Mouse (Mus musculus) C2C12 (cell line): Measurements from ENCODE around the gene Iqgap3. TPM values are rescaled to one million over a fixed set of nuclear protein-coding genes. Genes with fewer than 3 reads are reported as not detected.

Experiments
- H3K27me3 ChIP-seq: one replicate; pipeline ENCODE4 v1.6.1; 2011; ENCODE audit not compliant: control insufficient read depth, insufficient read depth, insufficient read length
- H3K36me3 ChIP-seq: one replicate; pipeline ENCODE4 v1.6.1; 2011; ENCODE audit not compliant: control insufficient read depth, insufficient read depth
- H3K4me3 ChIP-seq: one replicate; pipeline ENCODE4 v1.5.1; 2011; ENCODE audit warnings: mild to moderate bottlenecking, control low read depth; ENCODE audit not compliant: poor library complexity, insufficient read depth, severe bottlenecking
- H3K79me2 ChIP-seq: one replicate; pipeline ENCODE4 v1.6.1; 2011; ENCODE audit not compliant: control insufficient read depth, insufficient read depth
- H3K79me3 ChIP-seq: one replicate; pipeline ENCODE4 v1.6.1; 2011; ENCODE audit warnings: low read depth, control low read depth
- H3ac ChIP-seq: one replicate; pipeline ENCODE3; 2011; ENCODE audit warnings: low read depth; ENCODE audit not compliant: control insufficient read depth, insufficient read length
- CEBPB ChIP-seq: IDR thresholded peaks from one replicate; pipeline ENCODE4 v1.6.1; 2011; ENCODE audit warnings: low read depth, mild to moderate bottlenecking, control low read depth, moderate library complexity
- CTCF ChIP-seq: IDR thresholded peaks from one replicate; pipeline ENCODE4 v1.5.1; 2011; ENCODE audit not compliant: control insufficient read depth, insufficient read depth, insufficient read length
- FOSL1 ChIP-seq: IDR thresholded peaks from one replicate; pipeline ENCODE4 v1.8.0; 2011; ENCODE audit warnings: mild to moderate bottlenecking, low read length; ENCODE audit not compliant: poor library complexity, insufficient read depth, severe bottlenecking
- MAX ChIP-seq: IDR thresholded peaks from one replicate; pipeline ENCODE4 v1.6.1; 2011; ENCODE audit warnings: mild to moderate bottlenecking, control low read depth
- MYOD1 ChIP-seq: IDR thresholded peaks from one replicate; pipeline ENCODE4 v1.6.1; 2011; ENCODE audit warnings: low read depth; ENCODE audit not compliant: control insufficient read depth, insufficient read length
- MYOG ChIP-seq: IDR thresholded peaks from one replicate; pipeline ENCODE4 v1.6.1; 2011; ENCODE audit not compliant: control insufficient read depth, insufficient read length; ENCODE audit errors: extremely low read depth
- USF1 ChIP-seq: IDR thresholded peaks from one replicate; pipeline ENCODE4 v1.6.1; 2011; ENCODE audit warnings: low read depth, mild to moderate bottlenecking, control low read depth, moderate library complexity
- polyA plus RNA-seq: library from polyadenylated mRNA; unstranded; fragments of >200 nt; fragmentation: generic; extraction: Trizol; gene quantifications from one replicate; pipeline ENCODE4 v1.2.1, GENCODE M21; 2012; ENCODE audit warnings: missing spikeins

The Iqgap3 gene
- polyA plus RNA-seq, 1 experiment, result 23.9 TPM

- Histone ChIP-seq H3K79me3 (no peaks in the 10 kb centered on the region), H3K36me3 (no peaks in the 10 kb centered on the region), H3K27me3 (peaks cover 24% of the 10 kb centered on the region), H3ac (no peak overlapping the region), H3K79me2 (no peaks in the 10 kb centered on the region), H3K4me3 (no peak overlapping the region)
- no peak for TF ChIP-seq MYOD1
- no peak for TF ChIP-seq USF1
- TF ChIP-seq CEBPB, result no peak
- TF ChIP-seq MAX, result no peak
- TF ChIP-seq FOSL1, result no peak
- TF ChIP-seq MYOG, result no peak
- TF ChIP-seq CTCF, result no peak
Observed at GRCm38 (mm10) chr3:88074766-88075165, 7.0 kb upstream of the Iqgap3 start.

GRCm38 (mm10) chr3:88077441-88077840, 4.3 kb upstream of the Iqgap3 start:
- peaks cover 5% of the 10 kb centered on the region for H3K79me2 ChIP-seq
- no peak overlapping the region for H3K4me3 ChIP-seq
- H3K27me3 ChIP-seq, result peaks cover 24% of the 10 kb centered on the region
- no peak for TF ChIP-seq USF1
- no peak overlapping the region for H3ac ChIP-seq
- H3K36me3 ChIP-seq, result no peaks in the 10 kb centered on the region
- peaks cover 2% of the 10 kb centered on the region for H3K79me3 ChIP-seq

- H3K79me3 ChIP-seq, result peaks cover 5% of the 10 kb centered on the region
- no peak within 1 kb of the TSS for H3K4me3 ChIP-seq
- no peaks in the 10 kb centered on the region for H3K36me3 ChIP-seq
Observed at GRCm38 (mm10) chr3:88078204-88078603, 3.6 kb upstream of the Iqgap3 start, which contains the start of gene Ttc24. TSS of gene Ttc24 (minus strand) at chr3:88078304.

GRCm38 (mm10) chr3:88082224-88082618, 450 bp downstream of the Iqgap3 start:
- Histone ChIP-seq H3K27me3 (no peaks in the 10 kb centered on the region), H3K79me3 (peaks cover 10% of the 10 kb centered on the region), H3K79me2 (peaks cover 23% of the 10 kb centered on the region), H3K36me3 (peaks cover 8% of the 10 kb centered on the region), H3ac (peak overlapping the region; percentile 91), H3K4me3 (peak overlapping the region; percentile 86)
- TF ChIP-seq CEBPB, result no peak
- TF ChIP-seq CTCF, result no peak
- TF ChIP-seq USF1, result no peak
- no peak for TF ChIP-seq MYOG
- TF ChIP-seq MAX, result no peak

More at GRCm38 (mm10) chr3:88078204-88078603, 3.6 kb upstream of the Iqgap3 start, which contains the start of gene Ttc24:
- H3K79me2 ChIP-seq, result peaks cover 12% of the 10 kb centered on the region
- peaks cover 18% of the 10 kb centered on the region for H3K27me3 ChIP-seq
- no peak within 1 kb of the TSS for H3ac ChIP-seq
- TF ChIP-seq FOSL1, result no peak
- no peak for TF ChIP-seq MYOG
- no peak for TF ChIP-seq USF1

GRCm38 (mm10) chr3:88082663-88083062, 892 bp downstream of the Iqgap3 start:
- H3K36me3 ChIP-seq, result peaks cover 8% of the 10 kb centered on the region
- peaks cover 10% of the 10 kb centered on the region for H3K79me3 ChIP-seq
- peak overlapping the region; percentile 86 for H3K4me3 ChIP-seq
- H3K79me2 ChIP-seq, result peaks cover 23% of the 10 kb centered on the region
- TF ChIP-seq USF1 (no peak), CTCF (no peak), MYOG (no peak), MAX (peak; percentile 30), CEBPB (no peak), MYOD1 (no peak)
- H3ac ChIP-seq, result peak overlapping the region; percentile 53
- no peaks in the 10 kb centered on the region for H3K27me3 ChIP-seq

GRCm38 (mm10) chr3:88084001-88084400, 2.2 kb downstream of the Iqgap3 start:
- peaks cover 17% of the 10 kb centered on the region for H3K36me3 ChIP-seq
- no peak overlapping the region for H3K4me3 ChIP-seq
- H3K79me2 ChIP-seq, result peaks cover 23% of the 10 kb centered on the region
- H3K27me3 ChIP-seq, result no peaks in the 10 kb centered on the region
- no peak for TF ChIP-seq MAX
- TF ChIP-seq MYOD1, result no peak
- no peak for TF ChIP-seq USF1
- no peak for TF ChIP-seq FOSL1
- TF ChIP-seq CEBPB, result no peak
- TF ChIP-seq CTCF, result no peak
- TF ChIP-seq MYOG, result no peak
- H3ac ChIP-seq, result no peak overlapping the region
- peaks cover 10% of the 10 kb centered on the region for H3K79me3 ChIP-seq
